Mouse (Mus musculus) hindbrain, postnatal 0 days (tissue): ENCODE measurements around the gene Tgfbr3. TPM values are rescaled to one million over a fixed set of nuclear protein-coding genes. Genes with fewer than 3 reads are reported as not detected.
A peak's percentile ranks its signal among the peaks of the same experiment; 100 is the strongest.

ENCODE experiments used
- ATAC-seq: fragments of 200-750 bp; cut with Nextera tagmentation; 2 replicates; pipeline ENCODE4 v1.8.0; 2017; ENCODE audit warnings: mild to moderate bottlenecking, moderate TSS enrichment, moderate library complexity
- DNase-seq: peaks from one replicate; pipeline ENCODE4 v3.0.0-alpha.2; 2015; ENCODE audit warnings: low spot score
- H3K27ac ChIP-seq: fragments of 300-500 bp; sonication (generic); 2 replicates; pipeline ENCODE4 v1.5.1; 2014; ENCODE audit warnings: mild to moderate bottlenecking
- H3K27me3 ChIP-seq: fragments of 300-500 bp; sonication (generic); 2 replicates; pipeline ENCODE4 v1.6.1; 2014; ENCODE audit warnings: low read length, mixed read lengths; ENCODE audit not compliant: insufficient read depth
- H3K36me3 ChIP-seq: fragments of 300-500 bp; sonication (generic); 2 replicates; pipeline ENCODE4 v1.6.1; 2014; ENCODE audit warnings: low read length, mixed read lengths; ENCODE audit not compliant: insufficient read depth
- H3K4me1 ChIP-seq: fragments of 300-500 bp; sonication (generic); 2 replicates; pipeline ENCODE4 v1.6.1; 2014; ENCODE audit warnings: antibody characterized with exemption, low read length, mixed read lengths; ENCODE audit not compliant: insufficient read depth
- H3K4me2 ChIP-seq: fragments of 300-500 bp; sonication (generic); 2 replicates; pipeline ENCODE4 v1.6.1; 2014; ENCODE audit warnings: low read depth, mild to moderate bottlenecking, low read length, moderate library complexity, mixed read lengths
- H3K4me3 ChIP-seq: fragments of 300-500 bp; sonication (generic); 2 replicates; pipeline ENCODE4 v1.5.1; 2014; ENCODE audit warnings: low read length
- H3K9ac ChIP-seq: fragments of 300-500 bp; sonication (generic); replicated peaks from 2 replicates; pipeline ENCODE4 v1.6.1; 2014; ENCODE audit warnings: mild to moderate bottlenecking, low read length, moderate library complexity, mixed read lengths
- H3K9me3 ChIP-seq: fragments of 300-500 bp; sonication (generic); 2 replicates; pipeline ENCODE4 v1.6.1; 2016; ENCODE audit warnings: low read length, mixed read lengths
- CTCF ChIP-seq: IDR thresholded peaks from 2 replicates; pipeline ENCODE4 v1.5.1; 2016; ENCODE audit warnings: antibody characterized with exemption, control low read depth, low read depth
- WGBS: fragments of 180-500 bp; shearing (Covaris S2); extraction: QIAGEN DNeasy Blood & Tissue Kit; methylation state at CpG from one replicate; pipeline ENCODE4 v1.1.7; 2014; 5-methylcytosine and 5-hydroxymethylcytosine counted together
- polyA plus RNA-seq: library from polyadenylated mRNA; unstranded; fragments of >200 nt; fragmentation: Nextera tagmentation; extraction: Ambion mirVana; gene quantifications from 2 replicates; pipeline ENCODE4 v1.2.1, GENCODE M21; 2015
- total RNA-seq: library from RNA; depleted of rRNA; stranded (reverse); fragments of >200 nt; gene quantifications from 2 replicates; pipeline ENCODE4 v1.2.3, GENCODE M21; 2014

The Tgfbr3 gene
- total and polyA plus RNA-seq, 2 experiments from 2014 or later: 4.8 to 21.7 TPM

- ATAC-seq: no peak
- Histone ChIP-seq H3K4me1 (peaks cover 7% of the 10 kb centered on the region; the same call in 1 of the 2 replicates), H3K9ac (no peak overlapping the region), H3K36me3 (no peaks in the 10 kb centered on the region), H3K4me3 (no peak overlapping the region), H3K27ac (no peak overlapping the region), H3K9me3 (peaks cover 3% of the 10 kb centered on the region; the same call in 1 of the 2 replicates), H3K4me2 (no peak overlapping the region), H3K27me3 (peaks cover 13% of the 10 kb centered on the region; the same call in 1 of the 2 replicates)
- no peak for TF ChIP-seq CTCF
- WGBS: 56% methylated on average over 3 of the region's 3 CpGs
- no peak for DNase-seq
Observed at GRCm38 (mm10) chr5:107247786-107248185, 41.6 kb downstream of the Tgfbr3 start.

GRCm38 (mm10) chr5:107243445-107243844, 46.0 kb downstream of the Tgfbr3 start:
- DNase-seq: no peak
- no peak for ATAC-seq
- Histone ChIP-seq H3K27ac (no peak overlapping the region), H3K9me3 (no peaks in the 10 kb centered on the region), H3K4me2 (no peak overlapping the region), H3K36me3 (no peaks in the 10 kb centered on the region), H3K9ac (no peak overlapping the region), H3K4me1 (no peaks in the 10 kb centered on the region), H3K27me3 (peaks cover 4% of the 10 kb centered on the region; the same call in 1 of the 2 replicates), H3K4me3 (no peak overlapping the region)
- no peak for TF ChIP-seq CTCF
- 94% methylated on average over 2 of the region's 2 CpGs for WGBS

GRCm38 (mm10) chr5:107242993-107243392, 46.4 kb downstream of the Tgfbr3 start:
- Histone ChIP-seq H3K4me1 (no peaks in the 10 kb centered on the region), H3K4me3 (no peak overlapping the region), H3K36me3 (no peaks in the 10 kb centered on the region), H3K27ac (no peak overlapping the region), H3K4me2 (no peak overlapping the region), H3K9ac (no peak overlapping the region), H3K9me3 (no peaks in the 10 kb centered on the region), H3K27me3 (peaks cover 4% of the 10 kb centered on the region; the same call in 1 of the 2 replicates)
- 87% methylated on average over 4 of the region's 4 CpGs for WGBS
- DNase-seq (no peak), ATAC-seq (no peak)
- no peak for TF ChIP-seq CTCF

- no peak overlapping the region for H3K4me2 ChIP-seq
- H3K9me3 ChIP-seq: no peaks in the 10 kb centered on the region
- H3K4me3 ChIP-seq: no peak overlapping the region
- H3K27me3 ChIP-seq: no peaks in the 10 kb centered on the region; the same call in 1 of the 2 replicates
- ATAC-seq: no peak
- TF ChIP-seq CTCF: no peak
- 43% methylated on average over 1 of the region's 1 CpGs for WGBS
- H3K4me1 ChIP-seq: 0 out of 2 replicates have a peak, but pooled peaks cover 6% of the 10 kb centered on the region
- DNase-seq: no peak
- no peaks in the 10 kb centered on the region for H3K36me3 ChIP-seq
- H3K9ac ChIP-seq: no peak overlapping the region
- H3K27ac ChIP-seq: no peak overlapping the region
Observed at GRCm38 (mm10) chr5:107240276-107240675, 49.2 kb downstream of the Tgfbr3 start.

GRCm38 (mm10) chr5:107237971-107238426, 51.4 kb downstream of the Tgfbr3 start:
- Histone ChIP-seq H3K4me1 (0 out of 2 replicates have a peak, but pooled peaks cover 6% of the 10 kb centered on the region), H3K36me3 (no peaks in the 10 kb centered on the region), H3K9ac (no peak overlapping the region), H3K4me3 (no peak overlapping the region), H3K27me3 (no peaks in the 10 kb centered on the region), H3K9me3 (no peaks in the 10 kb centered on the region), H3K27ac (no peak overlapping the region), H3K4me2 (no peak overlapping the region)
- no peak for TF ChIP-seq CTCF
- WGBS: 39% methylated on average over 7 of the region's 7 CpGs
- ATAC-seq (peak; percentile 73), DNase-seq (peak; percentile 53)

- Histone ChIP-seq H3K4me2 (no peak overlapping the region), H3K4me3 (no peak overlapping the region), H3K27ac (no peak overlapping the region), H3K4me1 (0 out of 2 replicates have a peak, but pooled peaks cover 6% of the 10 kb centered on the region), H3K36me3 (no peaks in the 10 kb centered on the region), H3K9me3 (no peaks in the 10 kb centered on the region), H3K27me3 (no peaks in the 10 kb centered on the region), H3K9ac (no peak overlapping the region)
- no peak for ATAC-seq
- no peak for DNase-seq
- 77% methylated on average over 6 of the region's 6 CpGs for WGBS
- TF ChIP-seq CTCF: no peak
Observed at GRCm38 (mm10) chr5:107236975-107237374, 52.5 kb downstream of the Tgfbr3 start.

GRCm38 (mm10) chr5:107236039-107236438, 53.4 kb downstream of the Tgfbr3 start:
- 64% methylated on average over 5 of the region's 5 CpGs for WGBS

More at GRCm38 (mm10) chr5:107236039-107236438, 53.4 kb downstream of the Tgfbr3 start:
- Histone ChIP-seq H3K4me1 (0 out of 2 replicates have a peak, but pooled peaks cover 6% of the 10 kb centered on the region), H3K27me3 (no peaks in the 10 kb centered on the region), H3K9me3 (no peaks in the 10 kb centered on the region), H3K27ac (no peak overlapping the region), H3K36me3 (no peaks in the 10 kb centered on the region), H3K4me2 (no peak overlapping the region), H3K9ac (no peak overlapping the region), H3K4me3 (no peak overlapping the region)
- TF ChIP-seq CTCF: no peak
- ATAC-seq (no peak), DNase-seq (no peak)
